ENCODE assay signal across 11 mouse cellular contexts in genomic region chr7:87566476-87566875, GRCm38 (mm10). TPM values are rescaled to one million over a fixed set of nuclear protein-coding genes. Genes with fewer than 3 reads are reported as not detected.
DNase-seq lines count a peak whose midpoint lies in the region; ATAC-seq lines count a peak whose summit lies in the region.
"Had no signal": no experiment of that assay in that cellular context is flagged by ENCODE, and none has a peak within 500 bp of the region (broad histone marks: within the 10 kb centered on the region; RNA-seq: fewer than 3 reads in every experiment).

No protein-coding gene starts in this region.

- no peak overlapping the region for H3K4me3 ChIP-seq in forebrain, embryonic 14.5 days (ENCODE audit: low read depth, low read length)

- no peaks in the 10 kb centered on the region for H3K36me3 ChIP-seq in forebrain, embryonic 14.5 days (ENCODE audit: control insufficient read depth, insufficient read depth, low read length)

- no peaks in the 10 kb centered on the region for H3K27me3 ChIP-seq in forebrain, embryonic 14.5 days (replicated peaks; ENCODE audit: control insufficient read depth, insufficient read depth, low read length)

- no peak overlapping the region for H3K4me2 ChIP-seq in forebrain, embryonic 14.5 days (ENCODE audit: low read length)

- no peak overlapping the region for H3K9ac ChIP-seq in forebrain, embryonic 14.5 days (ENCODE audit: low read length)

- H3K4me1 ChIP-seq in forebrain, embryonic 14.5 days (ENCODE audit: control insufficient read depth, insufficient read depth, low read length): no peaks in the 10 kb centered on the region

- peak; percentile 53 for DNase-seq in kidney, adult 9 months
- no peak for DNase-seq in kidney, adult 11 months
- peak; percentile 58 for DNase-seq in 416B (ENCODE audit: low read depth)
- DNase-seq in ES-CJ7 (ENCODE audit: low read depth, low spot score): peak; percentile 68
- peak; percentile 57 for DNase-seq in forebrain, embryonic 14.5 days (ENCODE audit: low spot score)
- DNase-seq in B cell, adult 2 months: no peak
- no peak for DNase-seq in spleen, adult 18-20 months
- DNase-seq: adrenal gland, adult 8-10 months; right cerebral cortex, postnatal 25 days had no signal

- ATAC-seq in forebrain, embryonic 14.5 days: no peak; the same call in 1 of the 2 replicates
- no peak for ATAC-seq in monocyte, adult 5-6 weeks (replicated peaks; ENCODE audit: insufficient number of reproducible peaks, low FRiP score, low TSS enrichment, poor library complexity, severe bottlenecking)

- no peaks in the 10 kb centered on the region for H3K9me3 ChIP-seq in forebrain, embryonic 14.5 days (replicated peaks; ENCODE audit: control insufficient read depth, low read length)

- H3K27ac ChIP-seq in forebrain, embryonic 14.5 days (ENCODE audit: low read depth, low read length): no peak overlapping the region

RNA-seq across cellular contexts. Expression of gene Grm5, which starts 17.5 kb away (rescaled TPM):
- 14.3 and 24.2 TPM in 2 replicates for polyA plus RNA-seq in forebrain, embryonic 14.5 days (2014; fragmentation: Nextera tagmentation; extraction: Ambion mirVana)
- total RNA-seq in monocyte, adult 5-6 weeks (2017): 0.19 TPM in 1 of 3 replicates, not detected in the others
- polyA plus RNA-seq: liver, embryonic 16.5 days had no signal

Comparison
In these comparisons a context has a peak if more than half of its experiments do, and no peak if none do; other contexts are left out.
1. DNase-seq: peak in kidney, adult 9 months (single experiment), 416B (single experiment), ES-CJ7 (single experiment) and forebrain, embryonic 14.5 days (single experiment); none in kidney, adult 11 months (single experiment), B cell, adult 2 months (0 of 2) and spleen, adult 18-20 months (0 of 2).